Mouse (Mus musculus): ENCODE results near the gene Trpv4.

Trpv4 gene

GRCm38 (mm10) chr5:114618851-114619250 lies 39.4 kb downstream of the Trpv4 start:
- peak; percentile 42 for DNase-seq (ENCODE audit: low spot score)

GRCm38 (mm10) chr5:114617809-114618208 lies 40.4 kb downstream of the Trpv4 start:
- DNase-seq (ENCODE audit: low spot score) = no peak

- DNase-seq (ENCODE audit: low spot score) = no peak
Measured at GRCm38 (mm10) chr5:114616336-114617061, 41.7 kb downstream of the Trpv4 start.

- no peak for DNase-seq (ENCODE audit: low spot score)
Measured at GRCm38 (mm10) chr5:114614863-114615262, 43.4 kb downstream of the Trpv4 start.

DNA sequence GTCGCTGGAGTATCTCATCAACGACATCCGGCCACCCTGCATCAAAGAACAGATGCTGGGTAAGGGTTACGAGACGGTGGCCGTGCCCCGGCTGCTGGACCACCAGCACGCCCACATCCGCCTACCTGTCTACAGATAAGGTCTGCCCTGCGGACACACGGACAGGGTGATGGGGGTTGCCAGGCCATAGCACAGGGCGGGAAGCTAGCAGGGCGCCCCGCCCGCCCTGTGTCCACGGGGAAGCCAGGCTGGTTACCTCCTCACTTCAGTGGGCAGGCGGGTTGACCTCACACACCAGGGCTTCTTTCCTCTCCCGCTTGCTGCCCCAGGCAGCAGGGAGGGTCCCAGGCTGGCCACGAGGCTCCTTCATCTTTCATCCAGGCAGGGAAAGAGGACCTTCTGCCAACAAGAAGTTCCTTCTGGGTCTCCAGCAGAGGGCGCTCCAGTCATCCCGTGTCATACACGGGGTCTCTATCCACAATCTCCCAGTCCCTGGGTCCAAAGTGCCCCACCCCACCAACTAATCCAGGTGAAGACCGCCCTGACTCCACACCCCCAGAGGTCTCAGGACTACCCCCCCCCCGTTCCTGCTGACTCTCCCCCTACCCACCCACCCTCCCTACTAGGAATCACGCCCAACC lies 46.1 kb downstream of the Trpv4 start:
- no peak for DNase-seq (ENCODE audit: low spot score)

GRCm38 (mm10) chr5:114611256-114611655 lies 47.0 kb downstream of the Trpv4 start:
- DNase-seq (ENCODE audit: low spot score) = no peak

DNA sequence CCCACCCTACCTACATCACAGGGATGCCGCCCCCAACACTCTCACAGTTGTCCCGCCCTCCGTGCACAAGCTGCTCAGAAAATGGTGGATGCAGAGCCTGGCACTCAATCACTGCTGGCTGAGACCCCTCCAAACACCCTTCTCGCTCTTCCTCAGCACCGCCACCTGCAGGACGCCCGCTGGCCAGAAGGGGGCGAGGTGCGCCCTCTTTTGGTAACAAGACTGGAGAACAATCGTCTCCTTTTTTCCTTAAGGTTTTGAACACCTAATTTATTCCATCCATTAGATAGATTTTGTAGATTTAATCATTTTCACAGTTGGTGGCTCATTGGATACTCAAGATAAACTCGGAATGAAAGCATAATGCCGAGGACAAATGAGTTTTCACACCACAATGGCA lies 49.7 kb downstream of the Trpv4 start:
- peak; percentile 33 for DNase-seq (ENCODE audit: low spot score)

DNA sequence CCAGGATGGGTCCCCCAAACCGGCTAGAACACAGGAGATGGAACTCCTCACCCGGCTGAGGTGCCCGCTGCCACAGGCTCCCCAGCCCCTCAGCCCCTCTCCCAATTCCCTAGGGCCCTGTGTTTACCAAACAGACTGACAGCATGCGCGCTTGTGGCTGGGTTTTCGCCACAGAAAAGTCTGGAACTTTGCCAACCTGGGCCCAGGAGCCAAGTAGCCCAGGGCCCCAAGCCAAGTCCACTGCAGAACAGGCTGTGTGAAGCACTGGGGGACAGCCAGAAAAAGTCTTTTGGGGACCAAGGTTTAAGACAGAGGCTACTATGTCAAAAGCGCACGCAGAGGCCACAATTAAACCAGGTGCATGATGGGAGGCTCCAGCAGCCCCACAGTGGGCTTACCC lies 50.6 kb downstream of the Trpv4 start:
- peak; percentile 33 for DNase-seq (ENCODE audit: low spot score)

DNA sequence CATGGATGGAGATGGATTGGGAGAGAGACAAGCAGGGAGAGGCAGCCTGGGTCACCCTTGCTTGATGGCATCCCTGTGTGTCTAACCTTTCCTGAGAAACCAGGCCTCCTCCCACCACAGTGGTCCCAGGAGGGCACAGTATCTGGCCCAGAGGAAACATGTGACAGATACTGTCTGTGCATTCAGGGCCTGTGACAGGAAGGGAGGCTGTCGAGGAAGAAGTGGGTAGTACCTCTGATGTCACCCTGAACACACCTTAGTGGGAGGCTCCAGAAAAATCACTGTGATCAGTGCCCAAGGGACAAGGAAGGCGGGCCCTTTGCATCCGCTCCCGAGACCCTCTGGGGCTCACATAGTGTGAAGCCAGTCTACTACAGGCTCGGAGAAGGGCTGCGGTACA lies 52.2 kb downstream of the Trpv4 start:
- no peak for DNase-seq (ENCODE audit: low spot score)

- no peak for DNase-seq (ENCODE audit: low spot score)
Measured at GRCm38 (mm10) chr5:114604781-114605290, 53.4 kb downstream of the Trpv4 start.

DNA sequence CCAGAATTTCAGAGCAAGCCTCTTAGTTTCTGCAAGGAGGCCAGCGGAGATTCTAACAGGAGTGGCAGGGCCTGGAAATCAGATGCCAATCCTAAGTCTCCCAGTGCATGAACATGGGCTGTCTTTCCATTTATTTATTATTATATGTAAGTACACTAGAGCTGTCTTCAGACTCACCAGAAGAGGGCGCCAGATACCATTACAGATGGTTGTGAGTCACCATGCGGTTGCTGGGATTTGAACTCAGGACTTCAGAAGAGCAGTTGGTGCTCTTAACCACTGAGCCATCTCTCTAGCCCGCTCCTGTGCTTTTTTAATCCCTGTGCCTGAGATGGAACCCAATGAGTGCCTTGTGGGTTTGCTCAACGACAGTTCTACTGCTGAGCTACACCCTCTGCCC lies 54.2 kb downstream of the Trpv4 start:
- DNase-seq (ENCODE audit: low spot score) = no peak

GRCm38 (mm10) chr5:114602012-114602411 lies 56.2 kb downstream of the Trpv4 start:
- DNase-seq (ENCODE audit: low spot score) = no peak

DNA sequence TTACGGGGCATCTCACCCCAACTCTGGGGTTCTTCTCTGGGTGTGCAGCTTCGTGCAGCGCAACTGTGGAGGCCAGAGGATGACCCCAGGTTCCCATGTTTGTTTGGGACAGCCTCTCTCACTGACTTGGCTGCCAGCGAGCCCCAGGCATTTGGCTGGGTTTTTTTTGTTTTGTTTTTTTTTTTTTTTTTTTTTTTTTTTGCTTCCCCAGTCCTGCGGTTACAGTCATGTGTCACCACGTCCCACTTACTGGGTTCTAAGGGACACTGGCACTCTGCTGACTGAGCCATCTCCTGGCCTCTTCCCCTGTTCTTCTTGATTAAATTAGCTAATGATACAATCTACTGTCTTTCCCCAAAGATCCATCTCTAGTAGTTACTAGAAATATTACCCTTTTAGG lies 60.6 kb downstream of the Trpv4 start:
- no peak for DNase-seq (ENCODE audit: low spot score)

DNA sequence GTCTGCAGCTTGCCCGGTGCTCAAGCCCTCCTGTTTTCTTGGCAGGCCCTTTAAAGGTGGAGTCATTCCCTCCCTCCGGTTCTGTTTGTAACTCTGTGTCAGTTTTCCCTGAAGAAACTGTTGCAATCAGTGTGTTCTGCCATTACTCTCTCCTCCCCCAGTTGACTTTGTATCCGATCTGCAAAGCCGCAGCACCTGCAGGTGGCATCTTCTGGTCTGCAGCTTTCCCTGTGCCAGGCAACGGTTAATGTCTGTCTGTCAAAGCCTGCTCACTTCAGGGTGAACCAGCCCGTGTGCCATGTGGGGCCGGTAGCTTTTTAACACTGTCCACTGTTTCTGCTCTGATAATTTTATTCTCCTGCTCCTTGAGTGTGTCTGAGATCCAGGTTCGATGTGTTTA lies 61.0 kb downstream of the Trpv4 start:
- DNase-seq (ENCODE audit: low spot score) = no peak

GRCm38 (mm10) chr5:114596604-114597003 lies 61.6 kb downstream of the Trpv4 start:
- no peak for DNase-seq (ENCODE audit: low spot score)

GRCm38 (mm10) chr5:114594741-114595241 lies 63.4 kb downstream of the Trpv4 start:
- DNase-seq (ENCODE audit: low spot score) = no peak

GRCm38 (mm10) chr5:114593949-114594348 lies 64.3 kb downstream of the Trpv4 start:
- DNase-seq (ENCODE audit: low spot score) = no peak

GRCm38 (mm10) chr5:114593161-114593821 lies 64.9 kb downstream of the Trpv4 start:
- DNase-seq (ENCODE audit: low spot score) = no peak

- DNase-seq (ENCODE audit: low spot score) = no peak
Measured at GRCm38 (mm10) chr5:114592463-114593160, 65.6 kb downstream of the Trpv4 start.

DNA sequence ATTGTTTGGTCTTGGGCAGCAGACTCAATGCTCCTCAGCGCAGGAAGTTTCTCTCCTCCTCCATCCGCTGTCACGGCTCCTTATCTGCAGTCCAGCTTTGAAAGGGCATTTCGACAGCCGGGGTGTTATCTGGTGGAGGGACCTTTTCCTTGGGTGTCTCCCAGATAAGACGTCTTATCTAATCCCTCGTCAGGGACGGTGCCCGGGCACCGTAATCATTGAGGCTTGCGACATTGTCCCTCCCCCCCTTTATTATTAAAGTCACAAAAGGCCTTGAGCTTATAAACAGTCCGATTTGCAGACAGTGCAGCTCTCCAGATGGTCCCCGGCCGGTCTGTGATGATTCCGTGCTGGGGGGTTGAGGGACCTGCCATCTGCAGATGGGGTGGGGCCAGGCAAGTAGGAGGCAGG lies 67.1 kb downstream of the Trpv4 start:
- no peak for DNase-seq (ENCODE audit: low spot score)

DNA sequence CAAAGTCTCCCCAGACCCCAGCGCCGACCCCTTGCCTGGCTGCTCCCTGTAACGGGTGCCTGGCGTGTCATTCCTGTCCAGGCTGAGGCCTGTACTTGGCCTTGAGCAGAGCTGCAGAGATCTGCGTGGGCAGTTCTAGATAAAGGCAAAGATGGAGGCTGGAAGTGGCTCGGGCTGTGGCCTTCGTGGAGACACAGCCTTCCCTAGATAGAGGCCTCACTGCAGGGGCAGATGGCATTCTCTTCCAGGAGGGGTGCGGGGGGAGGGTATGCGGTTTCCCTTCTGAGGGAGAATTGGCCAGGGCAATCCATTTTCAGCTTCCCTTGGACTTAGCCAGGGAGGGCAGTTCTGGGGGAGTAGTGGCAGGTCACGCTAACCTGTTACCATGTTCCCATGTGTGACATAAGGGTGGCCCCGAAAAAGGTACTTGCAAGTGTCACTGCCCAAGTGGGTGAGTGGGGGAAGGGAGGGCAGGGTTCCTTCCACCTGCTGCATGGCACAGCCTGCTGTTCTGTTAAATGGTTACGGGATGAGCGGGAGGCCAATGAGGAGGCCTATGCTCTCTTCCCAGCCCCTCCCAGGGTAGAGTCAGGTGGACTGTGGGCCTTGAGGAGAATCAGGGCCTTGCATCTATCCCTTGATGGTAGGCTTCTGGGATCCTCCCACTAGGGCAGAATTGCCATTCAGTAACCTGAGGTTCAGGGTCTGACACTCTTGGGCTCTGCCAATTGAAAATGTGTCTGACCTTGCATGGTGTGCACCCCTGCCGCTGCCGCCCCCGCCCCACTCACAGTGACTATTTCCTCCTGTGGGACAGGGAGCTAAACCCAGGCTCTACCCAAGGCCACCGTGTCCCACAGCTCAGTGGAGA lies 67.9 kb downstream of the Trpv4 start:
- no peak for DNase-seq (ENCODE audit: low spot score)
